Mouse (Mus musculus) kidney, embryonic 15.5 days (tissue): ENCODE measurements around the gene Tes. TPM values are rescaled to one million over a fixed set of nuclear protein-coding genes. Genes with fewer than 3 reads are reported as not detected.

Source experiments
- ATAC-seq: fragments of 200-750 bp; cut with Nextera tagmentation; replicated peaks from 2 replicates; pipeline ENCODE4 v1.8.0; 2017; ENCODE audit warnings: moderate TSS enrichment; ENCODE audit not compliant: low FRiP score
- H3K27ac ChIP-seq: fragments of 300-500 bp; sonication (generic); 2 replicates; pipeline ENCODE4 v1.5.1; 2015; ENCODE audit warnings: mild to moderate bottlenecking, inconsistent platforms
- H3K27me3 ChIP-seq: fragments of 300-500 bp; sonication (generic); 2 replicates; pipeline ENCODE4 v1.6.1; 2015; ENCODE audit warnings: inconsistent platforms
- H3K36me3 ChIP-seq: fragments of 300-500 bp; sonication (generic); 2 replicates; pipeline ENCODE4 v1.6.1; 2015; ENCODE audit warnings: inconsistent platforms
- H3K4me1 ChIP-seq: fragments of 300-500 bp; sonication (generic); 2 replicates; pipeline ENCODE4 v1.6.1; 2015; ENCODE audit warnings: inconsistent platforms
- H3K4me2 ChIP-seq: fragments of 300-500 bp; sonication (generic); 2 replicates; pipeline ENCODE4 v1.6.1; 2015; ENCODE audit warnings: moderate library complexity, mild to moderate bottlenecking, inconsistent platforms
- H3K4me3 ChIP-seq: fragments of 300-500 bp; sonication (generic); replicated peaks from 2 replicates; pipeline ENCODE4 v1.5.1; 2015; ENCODE audit warnings: mild to moderate bottlenecking, inconsistent platforms
- H3K9ac ChIP-seq: fragments of 300-500 bp; sonication (generic); 2 replicates; pipeline ENCODE4 v1.6.1; 2015; ENCODE audit warnings: mild to moderate bottlenecking, inconsistent platforms
- H3K9me3 ChIP-seq: fragments of 300-500 bp; sonication (generic); replicated peaks from 2 replicates; pipeline ENCODE4 v1.6.1; 2016; ENCODE audit warnings: inconsistent platforms
- WGBS: fragments of 180-500 bp; shearing (Covaris S2); methylation state at CpG from one replicate; pipeline ENCODE4 v1.1.7; 2015; ENCODE audit warnings: mixed read lengths; 5-methylcytosine and 5-hydroxymethylcytosine counted together
- polyA plus RNA-seq: library from polyadenylated mRNA; unstranded; fragments of >200 nt; fragmentation: Nextera tagmentation; extraction: Ambion mirVana; gene quantifications from 2 replicates; pipeline ENCODE4 v1.2.1, GENCODE M21; 2015

Gene Tes
- 70.5 and 72.6 TPM in 2 replicates for polyA plus RNA-seq

GRCm38 (mm10) chr6:17064936-17065790, at the start of gene Tes:
Tes (plus strand) TSS chr6:17065149.
- Histone ChIP-seq H3K4me1 (peaks cover 44% of the 10 kb centered on the region), H3K4me3 (peak within 1 kb of the TSS; percentile 88), H3K9me3 (no peaks in the 10 kb centered on the region), H3K27me3 (no peaks in the 10 kb centered on the region), H3K4me2 (peak within 1 kb of the TSS; percentile 88), H3K36me3 (no peaks in the 10 kb centered on the region), H3K9ac (peak within 1 kb of the TSS; percentile 86), H3K27ac (peak within 1 kb of the TSS; percentile 79)
- WGBS = under 1% methylated on average over 63 of the region's 63 CpGs
- ATAC-seq = peak; percentile 96

DNA sequence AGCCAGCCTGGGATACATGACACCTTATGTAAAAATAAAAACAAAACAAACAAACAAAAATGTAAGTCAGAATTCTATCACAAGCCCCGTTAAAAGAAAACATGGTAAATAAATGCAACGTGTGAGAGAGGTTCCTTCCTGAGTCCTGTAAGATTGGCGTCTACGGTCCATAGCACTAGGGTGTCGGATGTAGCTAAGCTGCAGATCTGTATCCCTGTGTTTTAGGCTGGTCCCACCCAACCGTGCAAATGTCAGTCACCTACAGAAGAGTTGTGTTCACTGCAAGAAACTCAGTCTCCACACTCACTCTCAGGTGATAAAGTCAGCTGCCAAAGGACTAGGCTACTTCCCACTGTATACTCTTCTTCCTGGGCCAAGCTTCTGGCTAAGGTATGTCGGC, 39.1 kb upstream of the Tes start:
- WGBS = 56% methylated on average over 7 of the region's 7 CpGs
- no peaks in the 10 kb centered on the region for H3K36me3 ChIP-seq
- H3K27ac ChIP-seq = no peak overlapping the region
- no peaks in the 10 kb centered on the region for H3K9me3 ChIP-seq
- 0 out of 2 replicates have a peak, but pooled peaks cover 6% of the 10 kb centered on the region for H3K27me3 ChIP-seq
- no peak for ATAC-seq
- no peaks in the 10 kb centered on the region for H3K4me1 ChIP-seq
- H3K4me2 ChIP-seq = no peak overlapping the region
- no peak overlapping the region for H3K4me3 ChIP-seq
- H3K9ac ChIP-seq = no peak overlapping the region

DNA sequence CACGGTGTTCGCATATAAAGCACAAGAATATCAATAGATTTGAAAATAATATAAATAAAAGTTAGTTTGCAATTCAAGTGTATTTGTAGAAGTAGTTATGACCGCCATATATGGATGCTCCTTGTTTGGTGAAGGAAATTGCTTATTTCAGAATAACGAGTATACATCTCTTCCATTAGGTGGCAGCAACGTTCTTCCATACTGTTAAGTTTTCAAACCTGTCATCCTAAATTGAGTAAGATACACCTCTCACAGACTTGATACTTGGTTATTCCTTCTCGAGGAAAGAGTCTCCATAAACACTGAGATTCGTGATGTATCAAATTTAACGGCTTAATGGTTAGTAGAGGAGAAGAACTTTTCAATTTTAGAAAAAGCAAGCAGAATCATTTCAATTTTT, 37.4 kb upstream of the Tes start:
- Histone ChIP-seq H3K27me3 (0 out of 2 replicates have a peak, but pooled peaks cover 6% of the 10 kb centered on the region), H3K4me1 (no peaks in the 10 kb centered on the region), H3K36me3 (no peaks in the 10 kb centered on the region), H3K9ac (no peak overlapping the region), H3K9me3 (no peaks in the 10 kb centered on the region), H3K4me2 (no peak overlapping the region), H3K4me3 (no peak overlapping the region), H3K27ac (no peak overlapping the region)
- WGBS = 18% methylated on average over 8 of the region's 8 CpGs
- no peak for ATAC-seq

DNA sequence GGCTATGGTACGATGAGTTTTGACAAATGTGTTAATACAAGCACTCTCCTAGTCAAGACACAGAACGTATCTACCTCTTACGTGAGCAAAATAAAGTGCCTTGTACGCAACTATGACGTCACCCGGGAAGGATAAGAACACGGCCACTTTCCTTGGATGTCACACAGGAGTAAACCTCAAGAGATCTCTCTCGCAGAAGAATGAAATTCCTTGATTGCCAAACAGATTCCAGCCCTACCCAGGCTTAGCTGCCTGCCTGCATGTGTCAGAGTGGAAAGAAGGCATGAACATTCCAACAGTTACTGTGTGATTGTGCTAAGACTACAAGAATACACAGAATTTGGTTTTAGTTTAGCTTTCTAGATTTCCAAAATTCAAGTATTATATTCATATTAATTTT, 36.1 kb upstream of the Tes start:
- H3K36me3 ChIP-seq = no peaks in the 10 kb centered on the region
- H3K9ac ChIP-seq = no peak overlapping the region
- no peaks in the 10 kb centered on the region for H3K9me3 ChIP-seq
- H3K27ac ChIP-seq = no peak overlapping the region
- H3K4me2 ChIP-seq = no peak overlapping the region
- WGBS = 92% methylated on average over 8 of the region's 8 CpGs
- H3K4me3 ChIP-seq = no peak overlapping the region
- no peaks in the 10 kb centered on the region for H3K4me1 ChIP-seq
- no peak for ATAC-seq
- H3K27me3 ChIP-seq = 0 out of 2 replicates have a peak, but pooled peaks cover 6% of the 10 kb centered on the region

- WGBS = 2% methylated on average over 2 of the region's 2 CpGs
- ATAC-seq = peak; percentile 54; the same call in 1 of the 2 replicates
Measured at GRCm38 (mm10) chr6:17032231-17032728, 32.7 kb upstream of the Tes start.

GRCm38 (mm10) chr6:17034095-17034494, 30.9 kb upstream of the Tes start:
- WGBS = 96% methylated on average over 2 of the region's 2 CpGs
- 0 out of 2 replicates have a peak, but pooled peaks have one; percentile 29 for ATAC-seq

More at GRCm38 (mm10) chr6:17032231-17032728, 32.7 kb upstream of the Tes start:
- H3K4me1 ChIP-seq = no peaks in the 10 kb centered on the region
- H3K36me3 ChIP-seq = no peaks in the 10 kb centered on the region
- no peak overlapping the region for H3K4me3 ChIP-seq
- no peaks in the 10 kb centered on the region for H3K27me3 ChIP-seq
- 0 out of 2 replicates have a peak overlapping the region, but pooled peaks have one; percentile 41 for H3K27ac ChIP-seq
- H3K4me2 ChIP-seq = no peak overlapping the region
- no peak overlapping the region for H3K9ac ChIP-seq
- no peaks in the 10 kb centered on the region for H3K9me3 ChIP-seq

DNA sequence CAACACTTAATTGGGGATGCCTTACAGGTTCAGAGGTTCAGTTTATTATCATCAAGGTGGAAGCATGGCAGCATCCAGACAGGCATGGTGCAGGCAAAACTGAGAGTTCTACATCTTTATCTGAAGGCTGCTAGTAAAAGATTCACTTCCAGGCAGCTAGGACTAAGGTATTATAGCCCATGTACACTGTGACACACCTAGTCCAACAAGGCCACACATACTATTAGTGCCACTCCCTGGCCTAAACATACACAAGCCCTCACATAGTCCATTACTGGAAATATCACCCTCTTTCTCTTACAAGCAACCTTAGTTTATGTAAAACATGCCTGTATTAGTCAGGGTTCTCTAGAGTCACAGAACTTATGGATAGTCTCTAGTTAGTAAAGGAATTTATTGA, 29.7 kb upstream of the Tes start:
- Histone ChIP-seq H3K4me1 (no peaks in the 10 kb centered on the region), H3K36me3 (no peaks in the 10 kb centered on the region), H3K4me2 (no peak overlapping the region), H3K27me3 (no peaks in the 10 kb centered on the region), H3K9me3 (no peaks in the 10 kb centered on the region), H3K4me3 (no peak overlapping the region), H3K27ac (no peak overlapping the region), H3K9ac (no peak overlapping the region)
- no peak for ATAC-seq

More at GRCm38 (mm10) chr6:17034095-17034494, 30.9 kb upstream of the Tes start:
- Histone ChIP-seq H3K27me3 (no peaks in the 10 kb centered on the region), H3K4me3 (no peak overlapping the region), H3K4me1 (no peaks in the 10 kb centered on the region), H3K27ac (no peak overlapping the region), H3K9me3 (no peaks in the 10 kb centered on the region), H3K36me3 (no peaks in the 10 kb centered on the region), H3K9ac (no peak overlapping the region), H3K4me2 (no peak overlapping the region)

GRCm38 (mm10) chr6:17051432-17052025, 13.4 kb upstream of the Tes start:
- H3K27ac ChIP-seq = no peak overlapping the region
- WGBS = 70% methylated on average over 4 of the region's 4 CpGs
- H3K27me3 ChIP-seq = no peaks in the 10 kb centered on the region
- H3K4me1 ChIP-seq = no peaks in the 10 kb centered on the region
- H3K9ac ChIP-seq = no peak overlapping the region
- no peak overlapping the region for H3K4me2 ChIP-seq
- H3K4me3 ChIP-seq = no peak overlapping the region
- no peaks in the 10 kb centered on the region for H3K36me3 ChIP-seq
- H3K9me3 ChIP-seq = no peaks in the 10 kb centered on the region
- no peak for ATAC-seq

DNA sequence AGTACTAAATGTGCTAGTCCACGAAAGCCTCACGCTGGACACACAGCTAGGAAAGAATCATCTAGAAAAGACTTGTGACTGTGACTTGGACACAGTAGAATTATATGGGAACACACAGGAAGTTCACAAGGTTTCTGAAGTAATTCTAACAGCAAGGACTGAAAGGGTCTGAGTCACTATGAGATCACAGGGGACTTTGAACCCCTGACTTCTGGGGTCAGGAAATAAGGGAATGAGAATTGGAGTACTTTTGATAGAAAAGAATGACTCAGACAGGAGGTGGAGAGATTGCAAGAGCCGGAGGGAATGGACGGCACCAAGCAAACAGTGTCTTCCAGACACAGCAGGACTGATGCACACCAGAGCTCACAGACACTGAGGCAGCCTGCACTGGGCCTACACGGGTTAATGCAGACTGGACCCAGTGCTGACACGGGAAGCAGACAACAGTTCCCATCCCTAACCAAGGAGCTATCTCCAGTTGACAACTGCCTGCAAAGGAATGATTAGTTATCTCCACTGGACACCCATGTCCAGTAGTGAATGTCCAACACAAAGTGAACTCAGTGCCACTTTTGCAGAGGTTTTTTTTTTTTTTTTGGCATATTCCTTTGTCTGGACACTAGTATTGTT, 11.8 kb upstream of the Tes start:
- H3K27ac ChIP-seq = no peak overlapping the region
- 68% methylated on average over 6 of the region's 6 CpGs for WGBS
- H3K4me1 ChIP-seq = no peaks in the 10 kb centered on the region
- H3K4me2 ChIP-seq = no peak overlapping the region
- H3K9me3 ChIP-seq = no peaks in the 10 kb centered on the region
- H3K36me3 ChIP-seq = no peaks in the 10 kb centered on the region
- ATAC-seq = no peak
- H3K27me3 ChIP-seq = no peaks in the 10 kb centered on the region
- no peak overlapping the region for H3K4me3 ChIP-seq
- H3K9ac ChIP-seq = no peak overlapping the region

DNA sequence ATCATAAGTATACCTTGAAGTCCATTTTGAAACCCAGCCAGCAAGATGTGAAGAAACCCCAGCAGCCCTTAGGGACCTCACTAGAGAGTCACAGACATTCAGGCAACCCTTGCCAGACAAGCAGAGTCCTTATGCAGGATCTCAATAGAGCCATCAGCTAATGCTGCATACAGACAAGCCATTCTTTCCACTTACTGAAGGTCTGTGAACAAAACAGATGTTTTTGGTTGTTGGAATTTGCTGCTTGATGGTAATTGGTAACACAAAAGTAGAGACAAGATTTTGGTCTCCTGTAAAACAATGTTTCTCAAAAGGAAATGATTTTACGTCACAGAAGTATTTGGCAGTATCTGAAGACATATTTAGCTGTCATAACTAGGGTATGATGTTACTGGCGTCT, 10.2 kb upstream of the Tes start:
- no peaks in the 10 kb centered on the region for H3K9me3 ChIP-seq
- 82% methylated on average over 2 of the region's 2 CpGs for WGBS
- no peak overlapping the region for H3K4me2 ChIP-seq
- no peak for ATAC-seq
- H3K9ac ChIP-seq = no peak overlapping the region
- no peaks in the 10 kb centered on the region for H3K36me3 ChIP-seq
- no peak overlapping the region for H3K27ac ChIP-seq
- H3K4me1 ChIP-seq = peaks cover 4% of the 10 kb centered on the region
- H3K27me3 ChIP-seq = no peaks in the 10 kb centered on the region
- H3K4me3 ChIP-seq = no peak overlapping the region

GRCm38 (mm10) chr6:17055659-17056058, 9.3 kb upstream of the Tes start:
- no peaks in the 10 kb centered on the region for H3K27me3 ChIP-seq
- no peak overlapping the region for H3K27ac ChIP-seq
- peaks cover 8% of the 10 kb centered on the region for H3K4me1 ChIP-seq
- no peak overlapping the region for H3K4me2 ChIP-seq
- H3K9me3 ChIP-seq = no peaks in the 10 kb centered on the region
- H3K36me3 ChIP-seq = no peaks in the 10 kb centered on the region
- H3K9ac ChIP-seq = no peak overlapping the region
- no peak for ATAC-seq
- H3K4me3 ChIP-seq = no peak overlapping the region
- 53% methylated on average over 2 of the region's 2 CpGs for WGBS

DNA sequence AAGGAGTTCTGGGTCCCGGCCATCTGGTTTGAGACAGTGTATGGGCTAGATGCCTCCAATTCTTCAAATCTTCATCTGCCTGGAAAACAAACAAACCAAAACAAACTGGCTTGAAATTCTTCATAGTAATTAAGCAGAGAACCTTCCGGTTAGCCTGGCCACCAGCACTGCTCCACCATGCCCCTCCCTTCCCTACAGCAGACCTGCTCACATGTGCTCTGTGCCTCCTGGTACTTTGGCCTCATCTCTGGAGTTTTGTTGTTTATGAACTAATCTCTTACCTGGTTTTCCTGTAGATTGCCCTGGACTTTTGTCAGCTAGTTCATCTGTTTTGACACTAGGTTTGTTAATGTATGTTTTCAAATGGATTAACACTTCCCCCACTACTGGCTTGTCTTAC, 5.4 kb upstream of the Tes start:
- no peaks in the 10 kb centered on the region for H3K36me3 ChIP-seq
- H3K4me1 ChIP-seq = peaks cover 21% of the 10 kb centered on the region
- H3K27ac ChIP-seq = no peak overlapping the region
- 42% methylated on average over 2 of the region's 2 CpGs for WGBS
- H3K27me3 ChIP-seq = no peaks in the 10 kb centered on the region
- no peak overlapping the region for H3K9ac ChIP-seq
- ATAC-seq = peak; percentile 63; the same call in 1 of the 2 replicates
- H3K4me2 ChIP-seq = no peak overlapping the region
- H3K4me3 ChIP-seq = no peak overlapping the region
- H3K9me3 ChIP-seq = no peaks in the 10 kb centered on the region
